Mouse (Mus musculus) ES-Bruce4 (cell line): Measurements from ENCODE around the gene Cmc2.

Experiments
- CTCF ChIP-seq: IDR thresholded peaks from one replicate; pipeline ENCODE4 v1.8.1; 2011; ENCODE audit warnings: low read depth, low read length
- EP300 ChIP-seq: IDR thresholded peaks from 2 replicates; pipeline ENCODE4 v1.6.1; 2011; ENCODE audit warnings: low read depth, low read length; ENCODE audit not compliant: insufficient read depth
- POLR2A ChIP-seq: IDR thresholded peaks from one replicate; pipeline ENCODE4 v1.8.1; 2011; ENCODE audit warnings: low read length; ENCODE audit not compliant: insufficient read depth

- TF ChIP-seq CTCF (no peak), POLR2A (no peak), EP300 (no peak)
Measured at GRCm38 (mm10) chr8:116873586-116873985, 47.7 kb downstream of the Cmc2 start.
